Mouse (Mus musculus) frontal cortex, postnatal 25 days (tissue): ENCODE measurements at regions not wholly inside any gene's neighbourhood (a gene's known extent, or its start where the extent isn't known, plus 50 kb on each side); places are given as distances from the start of the nearest gene placed in this dataset.

Experiments used
- DNase-seq, 2 experiments: peaks; one replicate each; pipeline ENCODE4 v3.0.0; 2022; ENCODE audit warnings: low spot score in 2 of 2

DNA sequence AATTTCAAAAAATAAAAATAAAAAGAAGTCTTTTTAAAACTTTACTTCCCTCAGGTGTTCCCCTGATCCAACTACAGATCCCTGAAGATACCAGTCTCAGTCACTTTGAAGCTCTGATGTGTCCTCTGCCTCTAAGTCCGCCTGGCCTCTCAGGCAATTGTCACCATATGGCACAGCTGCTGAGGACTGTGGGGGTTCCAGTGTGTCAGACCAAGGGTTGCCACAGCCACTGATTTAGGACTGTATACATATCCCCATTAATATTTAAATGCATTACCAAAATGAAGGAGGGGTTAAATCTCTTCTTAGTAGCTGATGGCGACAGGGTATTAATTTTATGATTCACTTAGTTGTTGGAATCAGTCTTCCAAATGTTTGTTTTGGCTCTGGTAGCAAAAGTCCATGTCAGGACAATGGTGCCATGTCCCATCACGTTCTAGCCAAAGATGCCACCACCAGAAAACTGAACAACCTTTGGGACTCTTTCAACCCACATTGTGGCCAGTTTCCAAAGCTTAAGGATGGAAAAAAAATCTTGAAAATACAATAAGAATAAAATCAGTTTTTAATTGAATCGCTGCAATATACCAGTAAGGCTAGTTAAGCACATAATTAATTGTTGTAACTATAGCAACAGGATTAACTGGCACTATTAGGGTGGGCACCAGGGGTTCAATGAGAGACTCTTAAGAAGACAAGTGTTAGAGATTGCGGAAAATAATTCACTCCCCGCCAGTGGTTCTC, 62.5 kb downstream of the Arrdc4 start:
- DNase-seq, result no peak

DNA sequence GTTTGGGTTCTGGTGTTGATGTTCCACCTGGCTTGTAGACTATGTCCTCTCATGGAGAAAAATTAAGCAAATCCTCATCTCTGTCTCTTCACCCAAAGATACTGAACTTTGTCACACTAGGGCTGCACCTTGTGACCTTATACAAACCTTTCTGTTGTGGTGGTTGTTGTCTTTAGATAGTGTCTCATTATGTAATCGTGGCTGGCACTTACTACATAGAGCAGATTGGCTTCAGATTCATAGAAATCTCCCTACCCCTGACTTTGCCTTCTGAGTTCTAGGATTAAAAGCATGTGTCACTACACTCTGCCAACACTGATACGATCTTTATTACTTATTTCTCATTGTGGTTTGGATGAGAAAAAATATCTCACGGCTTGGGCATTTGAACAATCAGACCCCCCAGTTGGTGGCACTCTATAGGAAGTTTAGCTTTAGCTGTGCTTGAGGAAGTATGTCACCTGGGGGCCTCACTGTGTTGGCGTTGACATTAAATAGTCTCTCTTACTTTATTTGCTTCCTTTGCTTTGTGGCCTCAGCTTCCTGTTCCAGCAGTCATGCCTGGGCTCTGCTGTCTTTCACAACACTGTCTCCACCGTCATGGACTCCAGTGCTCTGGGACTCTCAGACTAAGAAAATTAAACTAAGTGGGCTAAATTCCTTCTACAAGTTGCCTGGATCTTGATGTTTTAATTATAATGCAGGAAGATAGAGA, 66.0 kb downstream of the Arrdc4 start:
- DNase-seq, result no peak

DNA sequence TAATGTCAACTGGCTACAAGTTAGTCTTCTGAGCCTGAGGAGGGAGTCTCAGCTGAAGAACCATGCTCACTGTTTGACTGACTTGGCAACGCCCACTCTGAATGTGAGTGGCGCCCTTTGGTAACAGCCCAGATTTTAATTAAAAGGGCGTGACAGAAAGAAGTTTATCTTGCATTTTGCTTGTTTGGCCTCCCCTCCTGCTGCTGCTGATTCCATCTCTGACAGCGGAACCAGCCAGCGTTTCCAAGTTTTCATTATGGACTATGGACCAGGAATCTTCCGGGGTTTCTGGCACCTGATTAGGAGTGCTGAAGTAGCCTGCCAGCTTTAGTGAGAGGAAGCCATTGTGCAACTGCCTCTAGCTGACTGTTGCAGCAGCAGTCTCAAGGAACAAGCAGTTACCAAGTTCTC, 66.7 kb downstream of the Arrdc4 start:
- DNase-seq, result no peak

DNA sequence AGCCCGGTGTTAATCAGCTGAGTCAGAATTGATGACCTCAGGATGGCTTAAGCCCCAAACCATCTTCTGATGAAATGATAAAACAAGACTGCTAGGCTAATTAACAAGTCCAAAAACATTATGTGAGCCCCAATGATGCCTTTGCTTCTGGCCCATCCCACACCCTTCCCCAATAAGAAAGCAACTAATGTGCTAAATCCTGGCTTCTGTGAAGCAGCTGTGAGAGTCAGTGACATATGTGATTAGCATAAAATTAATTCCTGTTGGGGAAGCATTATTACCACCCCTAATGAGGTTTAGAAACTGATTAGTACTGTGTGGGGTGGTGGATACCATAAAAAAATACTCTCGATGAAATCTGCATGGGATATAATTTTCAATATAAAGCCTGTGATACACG, 69.3 kb downstream of the Arrdc4 start:
- no peak for DNase-seq

DNA sequence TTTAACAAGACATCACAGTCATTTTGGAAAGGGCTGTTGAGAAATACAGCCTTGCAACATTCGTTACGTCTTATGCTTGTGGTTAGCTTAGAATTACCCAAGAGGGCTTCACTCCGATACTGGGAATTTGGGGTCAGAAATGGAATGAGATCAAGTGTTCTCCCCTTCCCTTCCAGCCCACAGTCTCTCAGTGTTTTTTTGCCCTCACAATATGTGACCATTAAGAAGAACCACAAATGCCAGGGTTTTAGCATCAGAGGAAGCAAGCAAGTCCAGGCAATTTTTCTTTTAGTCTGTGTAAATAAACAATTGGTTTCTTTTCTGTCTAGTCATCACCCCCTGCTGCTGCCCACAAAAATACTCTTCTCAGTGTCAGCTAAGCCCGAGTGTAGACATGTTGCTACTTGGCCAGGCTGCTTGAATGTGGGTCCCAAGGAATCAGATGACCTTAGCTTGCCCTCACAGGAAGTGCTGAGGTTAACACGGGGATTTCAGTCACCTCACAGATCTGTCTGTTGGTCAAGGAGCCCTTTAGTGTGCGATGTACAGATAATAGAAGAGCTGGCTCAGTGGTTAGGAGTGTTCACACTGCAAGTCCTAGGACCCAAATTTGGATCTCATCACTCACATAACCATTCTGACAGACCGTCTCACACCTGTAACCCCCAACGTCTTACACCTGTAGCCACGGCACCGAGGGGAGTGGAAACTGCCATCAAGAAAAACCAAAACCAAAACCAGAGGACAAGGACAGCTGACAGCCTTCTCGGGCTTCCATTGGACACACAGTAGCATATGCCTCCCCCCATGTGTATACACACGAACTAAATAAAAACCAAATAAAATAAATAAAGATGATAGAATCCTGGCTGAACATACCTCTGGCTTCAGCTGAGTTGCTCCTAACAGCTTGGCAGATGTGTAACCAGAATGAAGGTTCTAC, 81.0 kb downstream of the Arrdc4 start:
- no peak for DNase-seq

DNA sequence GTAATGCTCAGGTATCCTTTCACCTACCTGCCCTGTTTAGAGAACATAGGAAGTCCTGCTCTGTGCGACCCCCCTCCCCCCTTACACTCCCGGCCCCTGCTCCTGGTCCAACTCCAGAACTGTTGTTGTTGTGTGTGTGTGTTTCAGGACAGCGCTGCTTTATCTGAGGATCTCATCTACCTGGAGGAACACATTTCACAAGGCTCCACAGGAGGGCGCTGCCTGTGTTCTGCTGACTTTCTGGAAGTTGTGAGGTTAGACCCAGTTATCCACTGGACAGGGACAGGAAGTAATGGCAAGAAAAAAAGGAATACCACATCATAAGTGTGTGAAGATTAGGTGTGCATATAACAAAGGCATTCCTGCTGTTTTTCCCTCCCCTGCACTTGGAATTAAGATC, 81.8 kb downstream of the Arrdc4 start:
- no peak for DNase-seq

DNA sequence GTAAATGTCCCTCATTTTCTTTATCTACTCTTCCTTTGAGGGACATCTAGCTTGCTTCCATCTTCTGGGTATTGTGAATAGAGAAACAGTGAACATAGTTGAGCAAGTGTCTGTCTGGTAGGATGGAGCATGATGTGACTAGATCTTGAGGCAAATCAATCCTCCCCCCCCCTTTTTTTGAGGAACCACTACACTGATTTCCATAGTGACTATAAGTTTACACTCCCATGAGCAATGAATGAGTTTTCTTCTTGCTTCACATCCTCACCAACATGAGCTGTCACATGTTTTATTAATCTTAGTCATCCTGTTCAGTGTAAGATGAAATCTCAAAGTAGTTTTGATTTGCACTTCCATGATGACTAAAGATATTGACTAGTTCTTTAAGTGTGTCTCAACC, 92.7 kb downstream of the Arrdc4 start:
- DNase-seq, result no peak

DNA sequence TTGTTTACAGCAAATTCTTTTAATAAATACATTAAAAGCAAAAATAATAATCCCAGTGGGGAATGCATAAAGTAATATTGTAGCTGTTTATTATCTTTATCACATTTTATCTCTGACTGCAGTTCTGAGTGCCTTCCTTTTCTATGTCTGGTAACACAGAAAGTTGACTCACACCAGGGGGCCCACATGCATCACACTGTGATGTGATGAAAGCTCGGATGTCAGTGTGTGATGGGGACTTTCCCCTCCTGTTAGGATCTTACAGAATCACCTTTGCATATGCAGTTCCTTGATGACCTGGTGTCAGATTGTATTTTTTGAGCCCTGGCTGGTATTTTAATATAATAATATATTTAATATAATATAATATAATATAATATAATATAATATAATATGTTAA, 95.5 kb downstream of the Arrdc4 start:
- no peak for DNase-seq

DNA sequence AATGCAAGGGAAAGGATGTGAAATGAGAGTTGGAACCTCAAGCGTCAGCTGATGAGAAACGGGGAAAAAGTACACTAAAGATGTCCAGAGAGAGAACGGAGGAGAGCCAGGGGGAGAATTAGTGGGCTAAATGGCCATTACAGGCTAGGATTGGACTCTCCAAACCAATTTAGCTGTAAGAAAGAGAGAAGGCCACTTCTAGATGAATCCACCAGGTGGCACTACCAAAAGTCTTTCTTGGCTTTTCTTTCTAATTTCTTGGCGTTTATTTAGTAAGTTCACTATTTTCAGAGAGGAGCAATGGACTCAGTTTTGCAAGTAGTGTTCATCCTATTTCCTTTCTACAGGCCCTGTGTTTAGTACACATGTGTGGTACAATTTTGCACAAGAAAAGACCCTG, 97.6 kb downstream of the Arrdc4 start:
- no peak for DNase-seq

DNA sequence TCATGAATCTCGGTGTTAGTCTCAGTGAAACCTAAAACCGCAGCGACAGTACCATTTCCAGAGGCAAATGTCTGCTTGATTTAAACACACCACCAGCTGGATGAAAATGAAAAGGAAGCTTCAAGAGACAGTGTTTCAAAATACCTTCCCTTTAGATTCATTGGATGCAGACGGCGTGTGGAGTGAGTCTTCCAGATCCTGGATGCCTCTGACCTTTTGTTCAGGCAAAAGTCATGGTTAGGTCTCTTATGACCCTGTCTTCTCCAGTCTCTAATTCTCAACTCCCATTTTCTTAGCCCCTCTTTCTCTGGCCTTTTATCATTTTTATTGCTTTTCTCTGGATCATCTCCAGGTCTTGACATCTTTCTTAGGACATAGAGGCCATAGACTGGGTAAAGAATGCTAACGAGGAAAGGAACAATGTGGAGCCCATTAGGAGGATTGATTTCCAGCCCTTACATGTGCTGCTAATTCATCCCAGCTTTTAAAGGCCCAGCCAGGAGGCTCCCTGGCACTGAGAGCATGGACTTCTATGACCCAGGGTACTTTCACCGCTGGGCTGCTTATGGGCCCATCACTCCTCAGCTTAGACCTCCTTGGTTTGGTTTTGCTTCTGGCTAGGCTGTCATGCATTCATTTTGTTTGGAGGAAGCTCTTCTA, 111.4 kb downstream of the Arrdc4 start:
- DNase-seq, result no peak

DNA sequence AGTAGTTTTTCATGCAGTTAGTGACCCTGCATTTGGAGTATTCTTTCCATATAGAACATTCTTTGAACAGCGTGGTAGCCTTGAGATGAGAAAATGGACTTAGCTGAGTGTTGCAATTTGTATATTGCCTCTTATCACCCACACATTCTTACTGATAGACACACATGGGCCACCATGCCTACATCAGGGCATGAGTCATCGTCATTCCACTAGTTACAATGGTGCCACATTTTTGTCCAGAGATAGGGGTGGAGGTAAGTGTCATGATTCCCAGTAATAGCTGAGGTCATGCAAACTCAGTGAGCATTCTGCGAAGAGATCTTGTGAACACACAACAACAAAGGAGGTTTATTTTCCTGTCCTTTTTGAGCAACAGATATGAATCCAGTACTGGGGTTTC, 128.0 kb downstream of the Arrdc4 start:
- no peak for DNase-seq

DNA sequence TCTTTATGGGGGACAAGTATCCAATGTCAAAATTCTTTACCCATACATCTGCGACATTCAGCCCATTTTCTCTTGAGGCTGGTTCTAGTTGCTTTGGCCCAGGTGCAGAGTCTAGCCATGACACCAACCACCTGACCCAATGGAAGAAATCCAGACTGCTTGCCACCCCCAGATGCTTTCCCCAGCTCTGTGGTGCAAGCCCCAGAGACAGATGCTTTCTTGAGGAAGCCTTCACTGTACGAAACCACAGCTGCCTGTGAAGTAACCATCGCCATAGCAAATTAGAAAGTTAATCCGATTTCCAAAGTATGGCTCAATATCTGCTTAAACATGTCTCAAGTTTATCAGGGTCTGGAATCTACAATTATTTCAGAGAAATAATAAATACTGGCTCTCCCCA, 138.5 kb downstream of the Arrdc4 start:
- DNase-seq, result no peak

DNA sequence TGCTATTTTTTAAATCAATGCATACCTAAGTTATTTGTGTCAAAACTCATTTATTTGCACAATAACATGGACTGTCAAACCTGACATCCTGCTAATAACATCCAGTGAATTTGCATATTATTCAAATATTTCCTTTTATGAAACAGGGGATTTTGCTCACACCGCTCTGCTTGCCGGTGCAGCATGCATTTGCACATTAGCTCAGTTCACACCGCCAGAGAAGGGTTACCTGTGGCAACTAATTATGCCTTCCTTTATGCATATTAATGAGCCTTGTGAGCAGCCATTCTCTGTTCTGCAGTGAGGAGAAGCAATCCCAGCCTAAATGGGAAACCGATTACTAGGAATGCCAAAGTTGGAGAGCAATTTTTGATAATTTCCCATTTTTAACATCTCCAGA, 141.9 kb downstream of the Arrdc4 start:
- no peak for DNase-seq

DNA sequence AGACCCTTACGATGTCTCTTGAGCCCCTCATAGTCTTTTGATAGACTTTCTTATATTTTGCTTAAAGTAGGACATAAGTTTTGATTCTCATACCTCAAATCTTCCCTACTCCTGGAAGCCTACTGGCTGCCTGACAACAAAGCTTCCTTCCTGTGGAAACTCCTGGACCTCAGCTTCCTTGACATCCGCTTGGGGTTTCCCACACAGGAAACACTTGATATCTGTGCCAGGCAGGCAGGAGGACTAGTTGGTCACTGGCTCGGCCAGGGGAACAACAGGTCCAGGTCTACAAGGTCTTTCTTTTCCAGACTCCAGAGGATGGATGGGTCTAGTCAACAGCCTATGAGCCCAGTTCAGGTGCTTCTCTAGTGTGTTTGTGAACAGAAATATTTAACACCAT, 142.8 kb downstream of the Arrdc4 start:
- DNase-seq, result no peak

DNA sequence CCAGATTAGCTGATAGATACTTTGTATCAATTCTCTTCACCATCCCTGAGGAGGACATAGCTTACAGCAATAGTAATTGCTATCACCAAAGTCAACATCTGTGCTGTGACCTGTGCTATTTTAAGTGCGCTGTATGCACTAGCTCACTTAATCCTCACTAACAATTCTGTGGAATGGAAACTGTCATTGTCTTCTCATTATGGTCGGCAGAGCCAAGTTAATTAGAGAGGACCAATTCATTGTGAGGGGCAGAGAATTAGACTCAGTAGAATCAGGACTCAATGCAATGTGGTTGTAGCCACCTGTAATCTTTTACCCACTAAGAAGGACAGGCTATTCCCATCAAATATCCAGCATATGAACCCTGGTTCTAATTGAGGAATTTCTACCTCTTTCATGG, 145.3 kb downstream of the Arrdc4 start:
- DNase-seq, result no peak

DNA sequence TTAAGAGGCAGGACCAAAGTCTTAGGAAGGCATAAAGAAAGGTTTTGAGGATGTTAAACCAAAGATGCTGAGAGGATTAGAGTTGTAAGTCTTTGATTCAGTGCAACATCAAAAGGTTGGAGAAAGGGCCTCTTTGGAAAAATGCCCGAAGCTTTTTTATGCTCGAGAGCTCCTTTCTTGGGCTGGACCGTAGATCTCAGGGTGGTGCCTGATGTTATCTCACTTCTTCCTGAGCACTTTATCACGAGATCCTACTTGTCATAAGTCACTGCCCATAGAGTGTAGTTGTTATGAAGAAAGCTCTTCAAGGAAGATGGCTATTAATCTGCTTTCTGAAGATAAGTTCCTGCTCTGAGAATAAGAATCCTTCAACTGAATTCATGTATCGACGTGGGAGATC, 147.0 kb downstream of the Arrdc4 start:
- no peak for DNase-seq

DNA sequence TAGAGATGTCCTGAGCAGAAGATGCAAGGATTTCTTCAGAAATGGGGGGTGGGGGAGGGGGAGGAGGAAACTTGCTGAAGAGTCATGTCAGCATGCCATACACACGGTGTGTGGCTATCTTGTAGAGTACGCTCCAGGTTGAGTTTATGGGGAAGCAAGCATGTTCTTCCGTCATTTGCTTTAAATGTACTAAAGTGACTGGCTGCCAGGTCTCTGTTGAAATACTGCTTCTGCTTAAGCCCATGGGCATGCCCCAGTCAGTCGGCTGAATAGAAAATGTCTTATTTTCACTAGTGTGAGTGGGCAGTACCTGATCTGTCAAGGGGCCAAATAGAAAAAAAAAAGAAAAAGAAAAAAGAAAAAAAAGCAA, 155.0 kb downstream of the Arrdc4 start:
- no peak for DNase-seq

DNA sequence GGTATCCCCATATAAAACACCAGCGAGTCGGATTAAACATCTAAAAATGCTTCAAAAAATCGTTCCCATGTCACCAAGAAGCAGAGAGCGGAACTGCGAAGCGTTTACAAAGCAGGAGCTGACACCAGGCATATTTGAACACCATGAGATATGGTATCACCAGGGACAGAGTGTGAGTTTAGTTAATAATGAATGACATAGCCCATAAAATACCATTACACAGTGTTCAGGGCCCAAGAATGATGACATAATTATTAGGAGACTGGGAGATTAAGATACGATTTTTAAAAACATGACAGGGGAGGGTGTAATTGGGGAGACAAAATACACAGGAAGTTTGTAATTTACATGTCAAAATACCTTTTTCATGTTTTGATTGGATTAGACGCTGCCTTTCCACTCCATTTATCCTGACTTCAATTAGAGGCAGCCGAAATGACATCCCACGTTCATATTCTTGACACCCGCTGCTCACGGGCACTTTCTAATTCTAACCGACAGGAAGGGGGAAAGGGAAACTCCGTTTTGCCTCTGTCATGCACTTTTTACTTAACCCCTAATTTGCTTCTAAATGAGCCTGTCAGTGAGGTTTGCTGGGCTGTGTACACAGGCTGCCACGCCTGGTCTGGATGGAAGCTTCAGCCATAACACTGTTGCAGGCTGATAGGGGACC, 155.6 kb downstream of the Arrdc4 start:
- no peak for DNase-seq

DNA sequence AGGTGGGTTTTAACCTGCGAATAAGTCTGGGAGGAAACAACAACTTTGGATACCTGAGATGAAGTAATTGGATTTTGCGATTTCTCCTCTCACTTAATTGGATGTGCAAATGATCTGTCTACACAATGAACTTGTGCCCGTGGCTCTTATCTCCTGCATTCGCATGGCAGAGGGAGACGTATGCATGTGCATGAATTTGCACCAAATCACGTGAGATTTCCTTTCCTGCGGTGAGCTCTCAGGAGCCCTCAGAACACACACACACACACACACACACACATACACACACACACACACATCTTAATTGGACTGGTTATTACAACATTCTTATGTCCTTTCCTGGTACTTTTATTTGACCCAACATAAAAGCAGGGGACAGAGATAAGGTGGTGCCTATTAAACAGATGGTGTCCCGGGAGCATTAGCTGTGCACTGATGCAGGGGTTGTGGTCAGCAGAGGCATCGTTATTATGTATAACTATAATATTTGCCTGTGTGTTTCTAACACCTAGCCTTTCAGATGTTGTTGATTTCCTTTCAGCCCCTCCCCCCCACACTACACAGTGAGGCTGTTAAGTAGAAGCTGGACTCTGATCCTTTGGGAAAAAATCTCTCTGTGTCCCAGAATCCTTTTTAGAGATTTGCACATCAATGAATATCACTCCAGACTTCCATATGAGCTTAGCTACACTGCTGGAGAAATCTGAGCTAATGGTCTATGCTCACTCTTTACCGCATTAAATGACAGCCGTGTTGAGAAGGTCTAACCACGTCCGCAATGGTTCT, 166.3 kb downstream of the Arrdc4 start:
- no peak for DNase-seq

DNA sequence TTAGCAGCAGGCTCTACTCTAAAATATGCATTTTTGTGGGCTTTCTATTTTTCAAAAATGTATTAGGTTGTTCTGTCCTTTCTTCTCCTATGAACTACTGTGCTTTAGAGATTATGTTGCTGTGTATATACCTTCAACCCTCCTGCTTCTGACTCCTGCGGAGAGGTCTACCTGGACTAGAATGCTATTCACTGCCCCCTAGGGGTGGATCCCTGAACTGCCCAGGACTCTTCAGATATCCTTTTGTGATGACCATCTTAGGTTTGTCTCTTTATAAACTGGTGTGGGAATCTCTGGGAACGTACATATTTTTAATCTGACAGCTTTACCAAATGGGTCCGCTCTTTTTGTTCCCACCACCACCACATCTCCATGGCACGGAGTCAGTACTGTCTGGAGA, 168.4 kb downstream of the Arrdc4 start:
- peak; percentile 22 to 44 for DNase-seq

DNA sequence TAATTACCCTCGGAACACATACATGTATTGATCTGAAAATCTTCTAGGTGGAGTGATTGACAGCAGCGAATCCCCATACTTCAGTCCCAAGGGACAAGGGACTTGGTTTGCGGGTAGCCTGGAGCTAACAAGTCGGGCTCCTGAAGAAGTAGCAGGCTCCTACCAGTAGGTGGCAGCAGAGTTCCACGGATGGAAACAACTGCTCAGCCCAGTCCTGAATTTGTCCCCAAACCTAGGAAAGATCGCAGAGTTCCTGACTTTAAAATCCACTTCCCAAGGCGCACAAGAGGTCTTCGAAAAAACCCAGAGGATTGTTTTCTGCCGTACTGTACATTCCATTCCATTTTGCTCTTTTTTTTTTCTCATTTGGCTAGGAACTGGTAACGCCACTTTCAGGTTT, 169.4 kb downstream of the Arrdc4 start:
- DNase-seq, result peak; percentile 78 to 86
